24 mouse cellular contexts compared by ENCODE assay signal in the genomic region with DNA sequence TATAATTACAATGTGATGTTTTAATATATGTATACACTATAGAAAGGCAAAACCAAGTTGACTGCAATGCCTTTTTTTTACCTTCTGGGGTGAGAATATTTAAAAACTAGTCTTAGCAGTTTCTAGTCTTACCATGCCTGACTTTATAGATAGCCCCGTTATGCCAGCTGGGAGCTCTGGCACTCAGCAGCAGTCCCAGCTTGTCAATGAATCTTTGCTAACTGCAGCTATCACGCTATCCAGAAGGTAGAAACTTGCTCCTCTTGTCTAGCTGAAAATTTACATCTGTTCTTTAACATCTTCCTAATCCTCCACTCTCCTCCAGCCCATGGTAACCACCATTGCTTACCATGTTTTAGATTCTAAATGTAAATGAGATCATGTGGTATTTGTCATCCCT. TPM values are rescaled to one million over a fixed set of nuclear protein-coding genes. Genes with fewer than 3 reads are reported as not detected.
"Had no signal": no experiment of that assay in that cellular context is flagged by ENCODE, and none has a peak within 500 bp of the region (broad histone marks: within the 10 kb centered on the region; RNA-seq: fewer than 3 reads in every experiment).

No protein-coding gene starts in this region.

- H3K36me3 ChIP-seq: lung, embryonic 15.5 days; midbrain, embryonic 13.5 days; midbrain, embryonic 15.5 days; neural tube, embryonic 12.5 days; stomach, embryonic 15.5 days had no signal

- DNase-seq: lung, adult 2 months; lung, postnatal 14 days; lung, postnatal 36 days; right cerebral cortex, postnatal 14 days; thymus, adult 2 months; thymus, postnatal 25 days; thymus, postnatal 4 days had no signal

- H3K4me2 ChIP-seq: lung, embryonic 15.5 days; midbrain, embryonic 11.5 days; midbrain, embryonic 13.5 days; midbrain, embryonic 15.5 days; neural tube, embryonic 12.5 days; stomach, embryonic 15.5 days had no signal

- H3K9ac ChIP-seq: lung, embryonic 15.5 days; midbrain, embryonic 13.5 days; midbrain, embryonic 15.5 days; neural tube, embryonic 12.5 days; stomach, embryonic 15.5 days had no signal

- H3K27me3 ChIP-seq: lung, embryonic 15.5 days; megakaryocyte, embryonic 14.5 days; midbrain, embryonic 13.5 days; midbrain, embryonic 15.5 days; neural tube, embryonic 12.5 days; stomach, embryonic 15.5 days had no signal

- H3K4me1 ChIP-seq: lung, embryonic 15.5 days; midbrain, embryonic 13.5 days; midbrain, embryonic 15.5 days; neural tube, embryonic 12.5 days; stomach, embryonic 15.5 days had no signal

- H3K9me3 ChIP-seq: lung, embryonic 15.5 days; midbrain, embryonic 13.5 days; midbrain, embryonic 15.5 days; neural tube, embryonic 12.5 days; stomach, embryonic 15.5 days had no signal

- H3K4me3 ChIP-seq: lung, embryonic 15.5 days; megakaryocyte, embryonic 14.5 days; midbrain, embryonic 13.5 days; midbrain, embryonic 15.5 days; neural tube, embryonic 12.5 days; stomach, embryonic 15.5 days had no signal

- ATAC-seq: lung, postnatal 0 days; midbrain, embryonic 13.5 days; midbrain, embryonic 15.5 days had no signal

- H3K27ac ChIP-seq: lung, embryonic 15.5 days; macrophage; midbrain, embryonic 13.5 days; midbrain, embryonic 15.5 days; neural tube, embryonic 12.5 days; stomach, embryonic 15.5 days; stomach, postnatal 0 days had no signal

RNA-seq across cellular contexts. Expression of a gene that starts 21.7 kb away (rescaled TPM):
- total RNA-seq: megakaryocyte progenitor cell, adult 5-6 weeks; midbrain, postnatal 0 days; monocyte, adult 5-6 weeks; neutrophil, adult 5-6 weeks had no signal
- polyA plus RNA-seq: lung, embryonic 15.5 days; lung, postnatal 0 days; macrophage; midbrain, embryonic 11.5 days; midbrain, embryonic 13.5 days; midbrain, embryonic 15.5 days; midbrain, postnatal 0 days; neural tube, embryonic 14.5 days; spleen, adult 2 months; stomach, embryonic 15.5 days; stomach, postnatal 0 days; urinary bladder, adult 2 months had no signal
